Mouse (Mus musculus): Measurements from ENCODE around the gene Snrpg. TPM values are rescaled to one million over a fixed set of nuclear protein-coding genes. Genes with fewer than 3 reads are reported as not detected.
A peak's percentile ranks its signal among the peaks of the same experiment; 100 is the strongest.

The Snrpg gene
- polyA plus RNA-seq, 1 experiment from 2014 or later: 348 TPM

DNA sequence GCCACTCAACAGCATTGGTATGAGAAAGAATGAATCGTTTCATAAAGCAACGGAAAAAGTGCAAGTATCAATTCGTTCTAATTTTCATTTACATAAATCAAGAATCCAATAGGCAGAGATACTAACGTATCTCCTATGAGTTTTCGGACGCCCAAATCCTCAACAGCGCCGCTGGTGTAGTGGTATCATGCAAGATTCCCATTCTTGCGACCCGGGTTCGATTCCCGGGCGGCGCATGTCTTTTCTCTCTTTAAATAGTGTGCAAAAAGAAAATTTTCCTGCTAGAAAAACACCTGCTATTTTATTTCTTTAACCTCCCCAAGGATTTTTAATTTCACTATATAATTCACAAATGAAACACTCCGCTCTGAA is 32.6 kb downstream of the Snrpg start:
- Histone ChIP-seq H3K4me2 (peak overlapping the region; percentile 56), H3K4me1 (peaks cover 32% of the 10 kb centered on the region), H3K9ac (replicated peaks) (peak overlapping the region; percentile 98; the same call in 1 of the 2 replicates), H3K36me3 (no peaks in the 10 kb centered on the region), H3K27me3 (replicated peaks) (no peaks in the 10 kb centered on the region), H3K27ac (replicated peaks) (peak overlapping the region; percentile 100), H3K4me3 (replicated peaks) (peak overlapping the region; percentile 72), H3K9me3 (replicated peaks) (no peaks in the 10 kb centered on the region)
- peak; percentile 83 for ATAC-seq (ENCODE audit: low FRiP score)
- under 1% methylated on average over 15 of the region's 15 CpGs for WGBS

DNA sequence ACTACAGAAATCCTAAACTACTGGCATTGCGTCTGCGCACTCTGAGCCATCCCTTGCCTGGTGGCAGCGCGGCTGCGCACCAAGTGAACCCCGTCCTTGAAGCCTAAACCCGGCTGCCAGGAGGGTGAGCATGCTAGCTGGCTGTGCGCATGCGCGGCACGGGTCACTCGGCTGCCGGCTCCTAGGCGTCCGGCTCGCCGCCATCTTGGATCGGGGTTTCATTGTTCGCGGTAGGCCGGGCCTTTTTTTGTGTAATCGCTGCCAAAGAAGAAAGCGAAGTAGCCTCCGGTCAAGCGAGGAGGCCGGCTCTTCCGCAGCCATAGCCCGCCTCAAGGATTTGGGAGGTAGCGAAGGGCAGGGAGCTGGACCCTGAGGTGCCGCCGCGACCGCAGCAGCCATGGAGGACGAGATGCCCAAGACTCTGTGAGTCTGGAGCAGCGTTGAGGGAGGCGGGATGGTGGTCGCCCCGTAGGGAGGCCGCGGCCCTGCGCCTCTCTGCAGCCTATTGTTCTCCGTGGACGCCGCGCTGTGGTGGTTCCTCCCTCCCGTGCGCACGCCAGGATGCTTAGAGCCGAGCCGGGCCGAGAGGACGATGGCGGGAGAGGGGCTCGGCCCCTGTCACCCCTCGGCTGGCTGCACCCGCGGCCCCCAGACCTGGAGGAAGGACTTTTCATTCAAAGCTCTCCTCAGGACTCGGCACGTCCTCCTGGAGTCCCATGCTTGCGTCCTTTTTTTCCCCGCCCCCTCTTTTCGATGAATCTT is 33.2 kb downstream of the Snrpg start, which contains the start of gene Tia1:
Tia1 (plus strand) TSS at position 120 of the 762 bp plus-strand sequence.
- Histone ChIP-seq H3K27ac (replicated peaks) (peak within 1 kb of the TSS; percentile 100), H3K4me1 (peaks cover 36% of the 10 kb centered on the region), H3K36me3 (no peaks in the 10 kb centered on the region), H3K4me3 (replicated peaks) (peak within 1 kb of the TSS; percentile 72), H3K9me3 (replicated peaks) (no peaks in the 10 kb centered on the region), H3K4me2 (peak within 1 kb of the TSS; percentile 71), H3K9ac (replicated peaks) (peak within 1 kb of the TSS; percentile 98), H3K27me3 (replicated peaks) (no peaks in the 10 kb centered on the region)
- WGBS: under 1% methylated on average over 59 of the region's 62 CpGs
- ATAC-seq (ENCODE audit: low FRiP score): peak; percentile 97

GRCm38 (mm10) chr6:86404996-86405395 is 33.9 kb downstream of the Snrpg start:
- peak overlapping the region; percentile 100 for H3K27ac ChIP-seq (replicated peaks)
- H3K4me1 ChIP-seq: peaks cover 42% of the 10 kb centered on the region
- peak overlapping the region; percentile 98 for H3K9ac ChIP-seq (replicated peaks)
- no peaks in the 10 kb centered on the region for H3K27me3 ChIP-seq (replicated peaks)
- no peak for ATAC-seq (ENCODE audit: low FRiP score)
- peak overlapping the region; percentile 72 for H3K4me3 ChIP-seq (replicated peaks)
- under 1% methylated on average over 11 of the region's 11 CpGs for WGBS
- H3K9me3 ChIP-seq (replicated peaks): no peaks in the 10 kb centered on the region
- H3K36me3 ChIP-seq: no peaks in the 10 kb centered on the region
- H3K4me2 ChIP-seq: peak overlapping the region; percentile 71

DNA sequence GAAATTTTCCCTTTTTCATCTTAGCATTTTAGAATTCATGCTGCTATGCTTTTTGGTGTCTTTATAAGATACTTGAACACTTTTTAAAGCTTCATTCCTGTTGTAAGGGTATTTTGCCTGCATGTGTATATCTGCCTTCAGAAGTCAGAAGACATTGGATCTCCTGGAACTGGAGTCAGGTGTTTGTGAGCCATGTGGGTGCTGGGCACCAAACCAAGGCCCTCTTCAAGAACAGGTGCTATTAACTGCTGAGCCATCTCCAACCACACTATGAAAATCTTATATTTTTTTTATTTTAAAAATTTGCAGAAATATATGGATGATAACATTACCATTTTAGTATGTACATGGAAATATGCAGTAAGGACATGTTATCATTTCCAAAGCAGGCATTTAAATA is 35.2 kb downstream of the Snrpg start:
- peaks cover 44% of the 10 kb centered on the region for H3K4me1 ChIP-seq
- ATAC-seq (ENCODE audit: low FRiP score): no peak
- H3K4me2 ChIP-seq: peak overlapping the region; percentile 71
- peak overlapping the region; percentile 29 for H3K4me3 ChIP-seq (replicated peaks)
- H3K9me3 ChIP-seq (replicated peaks): no peaks in the 10 kb centered on the region
- H3K27me3 ChIP-seq (replicated peaks): no peaks in the 10 kb centered on the region
- H3K36me3 ChIP-seq: no peaks in the 10 kb centered on the region
- H3K9ac ChIP-seq (replicated peaks): no peak overlapping the region
- no peak overlapping the region for H3K27ac ChIP-seq (replicated peaks)

DNA sequence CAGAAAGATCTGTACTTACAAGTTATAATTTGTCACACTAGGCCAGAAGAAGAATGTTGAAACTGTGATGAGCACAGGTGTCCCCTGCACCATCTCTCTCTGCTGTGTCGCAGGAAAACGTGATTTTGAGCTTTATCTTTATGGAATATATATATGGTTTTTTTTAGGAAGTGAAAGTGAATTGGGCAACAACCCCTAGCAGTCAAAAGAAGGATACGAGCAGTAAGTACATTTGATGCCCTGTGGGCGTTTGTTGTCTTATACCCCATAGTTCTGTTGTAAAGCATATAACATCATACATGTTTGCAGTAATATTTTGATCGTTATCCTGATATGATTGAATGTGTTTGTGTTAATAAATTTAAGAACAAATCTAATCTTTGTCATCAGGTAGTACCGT is 47.6 kb downstream of the Snrpg start:
- no peak for ATAC-seq (ENCODE audit: low FRiP score)
- Histone ChIP-seq H3K27ac (replicated peaks) (no peak overlapping the region), H3K36me3 (peaks cover 71% of the 10 kb centered on the region), H3K9ac (replicated peaks) (no peak overlapping the region), H3K9me3 (replicated peaks) (no peaks in the 10 kb centered on the region), H3K4me3 (replicated peaks) (no peak overlapping the region), H3K4me1 (no peaks in the 10 kb centered on the region), H3K4me2 (no peak overlapping the region), H3K27me3 (replicated peaks) (no peaks in the 10 kb centered on the region)
- whole genome bisulfite sequencing: 94% methylated on average over 6 of the region's 6 CpGs

DNA sequence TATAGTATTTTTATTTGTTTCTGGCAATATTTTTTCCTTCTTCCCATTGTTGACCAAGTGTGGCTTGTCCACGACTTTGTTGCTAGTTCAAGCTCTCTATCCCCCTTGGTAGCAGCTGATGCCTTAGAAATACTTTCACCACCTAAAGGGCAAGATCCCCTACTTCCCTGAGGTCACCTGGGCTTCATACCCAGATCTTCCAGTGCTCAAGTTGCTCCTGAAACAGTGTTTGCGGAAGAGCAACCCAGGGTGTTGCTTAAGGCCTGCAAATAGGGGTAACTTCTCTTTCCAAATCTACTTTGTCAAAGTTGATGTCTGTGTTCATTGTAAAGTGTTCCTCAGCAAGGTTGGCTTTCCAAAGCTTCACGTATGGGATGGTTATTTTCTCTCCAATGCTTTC is 48.1 kb downstream of the Snrpg start:
- WGBS: 91% methylated on average over 3 of the region's 3 CpGs
- Histone ChIP-seq H3K4me1 (no peaks in the 10 kb centered on the region), H3K4me3 (replicated peaks) (no peak overlapping the region), H3K4me2 (no peak overlapping the region), H3K27ac (replicated peaks) (no peak overlapping the region), H3K27me3 (replicated peaks) (no peaks in the 10 kb centered on the region), H3K36me3 (peaks cover 73% of the 10 kb centered on the region), H3K9ac (replicated peaks) (no peak overlapping the region), H3K9me3 (replicated peaks) (no peaks in the 10 kb centered on the region)
- no peak for ATAC-seq (ENCODE audit: low FRiP score)

DNA sequence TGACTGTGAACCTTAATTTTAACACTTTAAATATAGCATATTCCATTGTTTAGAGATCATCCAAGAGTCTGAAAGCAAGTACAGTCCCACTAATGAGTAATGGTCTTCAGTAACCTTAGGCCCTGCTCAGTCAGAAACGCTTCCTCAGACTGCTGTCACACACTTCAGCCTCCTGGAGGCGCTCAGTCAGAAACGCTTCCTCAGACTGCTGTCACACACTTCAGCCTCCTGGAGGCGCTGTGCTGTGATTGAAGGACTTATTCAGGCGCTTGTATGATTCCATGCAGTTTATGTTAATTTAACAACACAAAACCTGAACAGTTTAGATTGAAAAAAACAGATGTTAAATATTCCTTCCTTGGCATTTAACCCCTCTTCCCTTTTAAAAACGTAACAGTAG is 49.4 kb downstream of the Snrpg start:
- peaks cover 75% of the 10 kb centered on the region for H3K36me3 ChIP-seq
- 74% methylated on average over 6 of the region's 6 CpGs for WGBS
- no peak for ATAC-seq (ENCODE audit: low FRiP score)
- H3K4me3 ChIP-seq (replicated peaks): no peak overlapping the region
- H3K9ac ChIP-seq (replicated peaks): no peak overlapping the region
- no peaks in the 10 kb centered on the region for H3K4me1 ChIP-seq
- H3K4me2 ChIP-seq: no peak overlapping the region
- no peak overlapping the region for H3K27ac ChIP-seq (replicated peaks)
- H3K9me3 ChIP-seq (replicated peaks): no peaks in the 10 kb centered on the region
- no peaks in the 10 kb centered on the region for H3K27me3 ChIP-seq (replicated peaks)

DNA sequence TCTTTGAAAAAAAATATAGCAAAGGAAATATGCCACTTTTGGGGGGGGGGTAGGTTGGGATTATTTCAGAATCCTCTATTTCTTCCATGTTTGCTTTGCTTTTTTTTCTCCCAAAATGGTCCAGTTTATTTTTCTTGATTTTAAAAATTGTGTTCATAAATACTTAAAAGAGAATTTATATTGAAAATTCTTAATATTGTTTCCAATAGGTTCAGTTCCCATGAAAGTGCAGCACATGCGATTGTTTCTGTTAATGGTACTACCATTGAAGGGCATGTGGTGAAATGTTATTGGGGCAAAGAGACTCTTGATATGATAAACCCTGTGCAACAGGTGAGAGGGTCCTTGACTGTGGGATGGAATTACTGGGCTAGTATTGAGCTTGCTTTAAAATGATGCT is 55.3 kb downstream of the Snrpg start, which contains the start of gene Gm44790:
Gm44790 (plus strand) TSS at position 301 of the 400 bp plus-strand sequence.
- H3K4me3 ChIP-seq (replicated peaks): no peak within 1 kb of the TSS
- H3K9ac ChIP-seq (replicated peaks): no peak within 1 kb of the TSS
- no peak within 1 kb of the TSS for H3K27ac ChIP-seq (replicated peaks)
- no peak within 1 kb of the TSS for H3K4me2 ChIP-seq
- 98% methylated on average over 1 of the region's 1 CpGs for WGBS
- H3K4me1 ChIP-seq: no peaks in the 10 kb centered on the region
- no peaks in the 10 kb centered on the region for H3K9me3 ChIP-seq (replicated peaks)
- H3K36me3 ChIP-seq: peaks cover 70% of the 10 kb centered on the region
- no peak for ATAC-seq (ENCODE audit: low FRiP score)
- no peaks in the 10 kb centered on the region for H3K27me3 ChIP-seq (replicated peaks)

Other genes with a start within 250 kb of the Snrpg start
- gene Tgfa, start 176.1 kb upstream of the Snrpg start, polyA plus RNA-seq (2015; fragmentation: Nextera tagmentation; extraction: Ambion mirVana): 16.7 and 18.6 TPM in 2 replicates
- 112 and 116 TPM in 2 replicates for gene Fam136a, start 5.7 kb upstream of the Snrpg start, polyA plus RNA-seq (2015; fragmentation: Nextera tagmentation; extraction: Ambion mirVana)
- gene Pcyox1, start 25.9 kb downstream of the Snrpg start, polyA plus RNA-seq (2015; fragmentation: Nextera tagmentation; extraction: Ambion mirVana): 79.8 and 89.6 TPM in 2 replicates
- 275 and 303 TPM in 2 replicates for gene Tia1, start 32.9 kb downstream of the Snrpg start, polyA plus RNA-seq (2015; fragmentation: Nextera tagmentation; extraction: Ambion mirVana)
- not detected in 2 replicates for gene Gm44790, start 55.4 kb downstream of the Snrpg start, polyA plus RNA-seq (2015; fragmentation: Nextera tagmentation; extraction: Ambion mirVana)
- 22.2 and 25.6 TPM in 2 replicates for gene C87436, start 67.1 kb downstream of the Snrpg start, polyA plus RNA-seq (2015; fragmentation: Nextera tagmentation; extraction: Ambion mirVana)
- gene Pcbp1, start 155.0 kb downstream of the Snrpg start, polyA plus RNA-seq (2015; fragmentation: Nextera tagmentation; extraction: Ambion mirVana): 331 and 342 TPM in 2 replicates

Data from neural tube, embryonic 15.5 days (tissue).